Mouse (Mus musculus) kidney, adult 2 months (tissue): ENCODE results near the gene Mbd5.

ENCODE experiments used
- CTCF ChIP-seq: fragments of 200-500 bp; conservative IDR thresholded peaks from 2 replicates; pipeline ENCODE4 v1.5.1; 2011; ENCODE audit warnings: low read depth, mild to moderate bottlenecking, control low read depth, low read length, moderate library complexity, mixed read lengths; ENCODE audit not compliant: insufficient read depth, insufficient read length
- POLR2A ChIP-seq: fragments of 200-500 bp; IDR thresholded peaks from one replicate; pipeline ENCODE4 v1.6.1; 2011; ENCODE audit warnings: low read depth, low read length, control low read depth

GRCm38 (mm10) chr2:49142186-49142585, 192.9 kb downstream of the Mbd5 start:
- TF ChIP-seq CTCF = no peak
- no peak for TF ChIP-seq POLR2A
